Mouse (Mus musculus) intestine, postnatal 0 days (tissue): ENCODE data around the gene Chst11. TPM values are rescaled to one million over a fixed set of nuclear protein-coding genes. Genes with fewer than 3 reads are reported as not detected.
A peak's percentile ranks its signal among the peaks of the same experiment; 100 is the strongest.

ENCODE experiments used
- ATAC-seq: fragments of 200-750 bp; cut with Nextera tagmentation; 2 replicates; pipeline ENCODE4 v1.8.0; 2017; ENCODE audit warnings: mild to moderate bottlenecking, moderate TSS enrichment, moderate library complexity
- H3K27ac ChIP-seq: fragments of 300-500 bp; sonication (generic); 2 replicates; pipeline ENCODE4 v1.5.1; 2014; ENCODE audit warnings: mild to moderate bottlenecking, low read depth, low read length, moderate library complexity
- H3K27me3 ChIP-seq: fragments of 300-500 bp; sonication (generic); replicated peaks from 2 replicates; pipeline ENCODE4 v1.6.1; 2014; ENCODE audit warnings: low read length, mixed read lengths; ENCODE audit not compliant: control insufficient read depth, insufficient read depth
- H3K36me3 ChIP-seq: fragments of 300-500 bp; sonication (generic); 2 replicates; pipeline ENCODE4 v1.6.1; 2014; ENCODE audit warnings: mild to moderate bottlenecking, moderate library complexity; ENCODE audit not compliant: control insufficient read depth, insufficient read depth
- H3K4me1 ChIP-seq: fragments of 300-500 bp; sonication (generic); replicated peaks from 2 replicates; pipeline ENCODE4 v1.6.1; 2014; ENCODE audit warnings: antibody characterized with exemption, low read length, mixed read lengths; ENCODE audit not compliant: control insufficient read depth, insufficient read depth
- H3K4me2 ChIP-seq: fragments of 300-500 bp; sonication (generic); replicated peaks from 2 replicates; pipeline ENCODE4 v1.6.1; 2014; ENCODE audit warnings: low read depth, mild to moderate bottlenecking, moderate library complexity
- H3K4me3 ChIP-seq: fragments of 300-500 bp; sonication (generic); 2 replicates; pipeline ENCODE4 v1.5.1; 2014; ENCODE audit warnings: low read depth, low read length
- H3K9ac ChIP-seq: fragments of 300-500 bp; sonication (generic); 2 replicates; pipeline ENCODE4 v1.6.1; 2014; ENCODE audit warnings: mild to moderate bottlenecking, low read depth, low read length
- H3K9me3 ChIP-seq: fragments of 300-500 bp; sonication (generic); 2 replicates; pipeline ENCODE4 v1.6.1; 2016; ENCODE audit warnings: mixed run types; ENCODE audit not compliant: control insufficient read depth
- CTCF ChIP-seq: sonication (generic); IDR thresholded peaks from 2 replicates; pipeline ENCODE4 v1.5.1; 2016; ENCODE audit warnings: low read depth, mild to moderate bottlenecking, control low read depth, antibody characterized with exemption, moderate library complexity
- WGBS: fragments of 180-500 bp; shearing (Covaris S2); extraction: QIAGEN DNeasy Blood & Tissue Kit; methylation state at CpG from one replicate; pipeline ENCODE4 v1.1.7; 2014; 5-methylcytosine and 5-hydroxymethylcytosine counted together
- polyA plus RNA-seq: library from polyadenylated mRNA; unstranded; fragments of >200 nt; fragmentation: Nextera tagmentation; extraction: Ambion mirVana; gene quantifications from 2 replicates; pipeline ENCODE4 v1.2.1, GENCODE M21; 2015

The Chst11 gene
- polyA plus RNA-seq, 1 experiment from 2014 or later = 0.50 TPM

DNA sequence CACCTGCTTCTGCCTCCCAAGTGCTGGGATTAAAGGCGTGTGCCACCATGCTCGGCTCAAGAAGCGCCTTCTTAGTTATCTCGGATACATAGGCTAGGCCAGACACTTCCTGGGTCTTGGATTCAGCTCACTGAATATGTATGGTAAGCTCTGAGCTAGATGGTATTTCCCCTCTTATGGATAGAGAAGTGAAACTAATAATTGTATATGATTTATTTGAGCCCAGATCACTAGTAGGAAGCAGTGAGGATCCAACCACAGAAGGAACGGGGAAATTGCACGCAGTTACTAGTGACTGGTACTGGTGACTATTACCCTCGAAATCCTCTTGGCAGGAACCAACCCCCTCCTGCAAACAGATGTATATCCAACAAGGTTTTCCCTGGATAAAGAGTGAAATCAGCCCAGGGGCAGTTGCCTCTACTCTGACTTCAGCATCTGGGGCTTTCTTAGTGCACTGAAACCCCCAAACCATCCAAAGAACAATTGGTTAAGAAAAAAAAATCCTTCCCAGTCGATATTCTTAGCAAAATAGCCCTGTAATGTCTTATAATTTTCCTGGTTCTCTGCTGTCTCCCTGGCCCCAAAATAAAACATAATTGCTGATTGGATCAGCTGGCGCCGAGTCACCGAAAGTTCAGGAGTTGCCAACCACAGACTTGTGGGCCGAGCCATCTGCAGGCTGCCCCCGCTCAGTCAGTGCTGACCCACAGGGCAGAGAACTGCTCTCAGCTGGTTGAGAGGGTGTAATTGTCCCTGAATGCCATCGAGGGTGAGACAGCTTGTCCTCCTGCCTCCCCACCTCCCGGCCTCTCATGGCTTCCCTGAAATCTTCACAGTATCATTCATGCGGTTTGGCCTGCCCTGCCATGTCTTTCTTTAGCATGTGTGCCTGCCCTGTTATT, 109.8 kb downstream of the Chst11 start:
- H3K4me3 ChIP-seq = no peak overlapping the region
- H3K27me3 ChIP-seq = no peaks in the 10 kb centered on the region
- H3K36me3 ChIP-seq = no peaks in the 10 kb centered on the region
- ATAC-seq = no peak
- H3K9me3 ChIP-seq = no peaks in the 10 kb centered on the region
- H3K4me1 ChIP-seq = no peaks in the 10 kb centered on the region
- H3K27ac ChIP-seq = no peak overlapping the region
- no peak overlapping the region for H3K4me2 ChIP-seq
- TF ChIP-seq CTCF = no peak
- WGBS = 84% methylated on average over 16 of the region's 16 CpGs
- H3K9ac ChIP-seq = no peak overlapping the region

DNA sequence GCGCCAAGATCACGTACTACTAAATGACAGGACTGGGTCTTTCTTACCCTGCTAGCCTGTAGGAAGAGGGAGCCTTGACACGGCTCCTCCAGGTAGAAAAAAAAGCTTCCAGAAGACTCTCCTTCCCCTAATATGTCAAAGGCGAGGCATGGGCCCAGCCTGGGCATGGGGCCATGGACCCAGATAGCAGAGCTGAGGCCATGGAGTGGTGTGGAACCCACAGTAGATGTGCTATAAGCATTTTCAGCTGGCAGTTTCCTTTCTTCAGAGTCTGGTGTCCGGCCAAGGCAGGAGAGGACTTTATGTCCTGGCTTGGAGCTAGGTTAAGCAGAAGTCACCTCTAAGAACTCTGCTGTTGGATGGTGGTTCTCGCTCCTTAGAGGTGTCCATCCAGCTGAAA, 111.0 kb downstream of the Chst11 start:
- no peaks in the 10 kb centered on the region for H3K4me1 ChIP-seq
- WGBS = 89% methylated on average over 6 of the region's 6 CpGs
- H3K9ac ChIP-seq = no peak overlapping the region
- no peak for ATAC-seq
- no peaks in the 10 kb centered on the region for H3K9me3 ChIP-seq
- no peak overlapping the region for H3K4me2 ChIP-seq
- TF ChIP-seq CTCF = no peak
- no peak overlapping the region for H3K4me3 ChIP-seq
- no peak overlapping the region for H3K27ac ChIP-seq
- no peaks in the 10 kb centered on the region for H3K27me3 ChIP-seq
- no peaks in the 10 kb centered on the region for H3K36me3 ChIP-seq

DNA sequence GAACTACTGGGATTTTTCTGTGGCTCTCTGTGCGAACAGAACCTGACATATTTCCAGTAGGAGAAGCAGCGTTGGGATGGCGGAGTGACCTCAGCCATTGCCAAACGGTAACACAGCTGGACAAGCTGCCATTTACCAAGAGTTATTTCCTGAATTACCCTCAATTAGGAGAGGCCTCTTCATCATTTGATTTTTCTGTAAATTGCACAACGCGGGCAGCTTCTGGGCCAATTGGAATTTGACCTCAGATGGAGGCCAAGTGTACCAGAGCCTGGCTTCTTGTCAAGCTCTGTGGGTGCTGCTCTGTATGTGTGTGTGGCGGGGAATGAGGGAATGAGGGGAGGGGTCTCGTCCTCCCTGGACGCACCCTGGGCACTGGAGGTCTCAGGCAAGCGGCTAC, 113.6 kb downstream of the Chst11 start:
- H3K36me3 ChIP-seq = no peaks in the 10 kb centered on the region
- H3K4me2 ChIP-seq = peak overlapping the region; percentile 21; the same call in 1 of the 2 replicates
- no peaks in the 10 kb centered on the region for H3K4me1 ChIP-seq
- no peak overlapping the region for H3K4me3 ChIP-seq
- peak; percentile 84 for ATAC-seq
- TF ChIP-seq CTCF = no peak
- no peak overlapping the region for H3K9ac ChIP-seq
- peak overlapping the region; percentile 46; the same call in 1 of the 2 replicates for H3K27ac ChIP-seq
- 39% methylated on average over 10 of the region's 10 CpGs for WGBS
- H3K9me3 ChIP-seq = no peaks in the 10 kb centered on the region
- no peaks in the 10 kb centered on the region for H3K27me3 ChIP-seq

DNA sequence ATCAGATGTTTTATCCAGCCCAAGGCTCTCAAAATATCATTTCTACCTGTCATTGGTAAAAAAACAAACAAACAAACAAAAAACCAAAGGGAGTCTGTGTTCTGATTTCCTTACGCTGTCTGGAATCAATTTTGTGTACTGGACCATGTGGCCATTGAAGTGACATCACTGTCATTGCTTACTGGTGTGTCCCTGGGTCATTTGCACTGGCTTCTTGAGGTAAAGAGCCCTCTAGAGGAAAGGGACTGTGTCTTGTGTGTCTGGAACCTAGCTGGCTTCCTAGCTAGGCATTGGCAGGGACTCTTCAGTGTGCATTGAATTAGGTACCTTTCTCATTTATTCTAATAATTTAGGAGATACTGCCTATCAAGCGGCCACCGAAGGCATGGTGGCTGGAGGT, 114.4 kb downstream of the Chst11 start:
- Histone ChIP-seq H3K9ac (no peak overlapping the region), H3K4me2 (no peak overlapping the region), H3K9me3 (no peaks in the 10 kb centered on the region), H3K4me3 (no peak overlapping the region), H3K4me1 (no peaks in the 10 kb centered on the region), H3K36me3 (no peaks in the 10 kb centered on the region), H3K27me3 (no peaks in the 10 kb centered on the region), H3K27ac (no peak overlapping the region)
- 93% methylated on average over 3 of the region's 3 CpGs for WGBS
- TF ChIP-seq CTCF = peak; percentile 62
- ATAC-seq = no peak

DNA sequence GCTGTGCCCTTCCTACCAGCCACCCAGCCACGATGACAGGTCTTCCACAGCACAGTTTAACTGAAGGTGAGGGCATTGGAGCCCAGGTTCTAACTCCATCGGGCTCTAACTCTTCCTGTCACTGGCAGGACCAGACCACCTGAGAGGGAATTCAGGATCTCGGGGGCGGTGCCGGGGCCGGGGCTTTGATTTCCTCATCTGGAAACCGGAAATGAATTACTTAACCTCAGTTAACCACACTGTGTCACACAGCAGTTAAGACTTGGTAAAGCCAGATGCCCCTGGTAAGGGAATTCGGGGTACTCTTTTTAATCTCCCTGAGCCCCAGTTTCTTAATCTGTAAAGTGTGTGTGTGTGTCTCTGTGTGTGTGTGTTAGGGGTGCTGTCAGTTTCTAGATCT, 115.6 kb downstream of the Chst11 start:
- no peak for ATAC-seq
- TF ChIP-seq CTCF = no peak
- no peak overlapping the region for H3K9ac ChIP-seq
- H3K27me3 ChIP-seq = no peaks in the 10 kb centered on the region
- H3K4me3 ChIP-seq = no peak overlapping the region
- no peaks in the 10 kb centered on the region for H3K4me1 ChIP-seq
- no peaks in the 10 kb centered on the region for H3K9me3 ChIP-seq
- H3K27ac ChIP-seq = no peak overlapping the region
- no peaks in the 10 kb centered on the region for H3K36me3 ChIP-seq
- H3K4me2 ChIP-seq = no peak overlapping the region
- WGBS = 65% methylated on average over 8 of the region's 8 CpGs

DNA sequence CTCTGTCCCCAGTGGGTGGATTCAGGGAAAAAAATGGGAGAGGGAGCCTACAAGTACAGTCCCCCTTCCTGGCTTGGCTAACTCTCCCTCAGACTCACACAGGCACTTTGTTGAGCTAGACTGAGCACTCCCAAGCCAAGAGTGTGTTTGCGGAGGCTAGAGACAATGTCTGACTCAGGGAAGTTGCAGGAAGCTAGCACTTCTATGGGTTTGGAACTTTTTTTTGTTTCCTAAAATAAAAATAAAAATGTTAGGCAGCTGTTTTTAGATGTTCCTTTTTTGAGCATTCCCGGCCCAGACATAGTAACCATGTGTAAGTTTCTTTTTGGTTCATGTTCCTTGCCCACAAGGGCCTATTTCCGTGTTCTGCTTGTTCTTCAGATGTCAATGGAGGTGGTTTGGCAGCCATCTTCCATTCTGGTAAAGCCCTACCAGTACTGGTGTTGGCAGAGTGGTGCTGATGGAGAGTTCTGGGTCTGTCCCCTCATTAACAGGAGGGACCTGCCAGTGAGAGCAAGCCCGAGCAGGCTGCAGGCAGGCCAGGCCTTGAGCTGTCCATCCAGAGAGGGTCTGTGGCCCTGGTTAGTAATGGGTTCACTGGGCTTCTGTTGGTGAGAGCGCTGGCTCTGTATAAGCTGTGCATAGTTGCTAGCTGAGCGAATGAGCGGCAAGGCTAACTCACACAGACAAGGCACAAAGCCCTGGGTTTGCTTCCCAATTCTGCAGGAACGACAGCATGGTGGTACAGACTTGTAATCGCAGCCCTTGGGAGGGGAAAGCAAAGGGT, 116.3 kb downstream of the Chst11 start:
- Histone ChIP-seq H3K36me3 (no peaks in the 10 kb centered on the region), H3K4me3 (no peak overlapping the region), H3K4me1 (no peaks in the 10 kb centered on the region), H3K9me3 (no peaks in the 10 kb centered on the region), H3K27me3 (no peaks in the 10 kb centered on the region), H3K4me2 (no peak overlapping the region), H3K9ac (no peak overlapping the region), H3K27ac (no peak overlapping the region)
- ATAC-seq = no peak
- WGBS = 87% methylated on average over 9 of the region's 9 CpGs
- TF ChIP-seq CTCF = no peak
